Mouse (Mus musculus): ENCODE measurements around the gene Phf1. TPM values are rescaled to one million over a fixed set of nuclear protein-coding genes. Genes with fewer than 3 reads are reported as not detected.

The Phf1 gene
- 41.2 and 52.0 TPM in 2 replicates for polyA plus RNA-seq (2012; rRNA removed)

- no peak for TF ChIP-seq CTCF (conservative IDR thresholded peaks at IDR 0.05; ENCODE audit: insufficient read depth, insufficient read length, low read depth, low read length)
- TF ChIP-seq POLR2A (IDR thresholded peaks at IDR 0.05; ENCODE audit: low read depth, low read length): peak; percentile 75
- Histone ChIP-seq H3K27ac (ENCODE audit: insufficient read depth, low read depth, low read length) (peak within 1 kb of the TSS; percentile 73), H3K36me3 (ENCODE audit: control insufficient read depth, insufficient read depth, low read length) (no peaks in the 10 kb centered on the region), H3K4me1 (ENCODE audit: control insufficient read depth, insufficient read depth, low read length) (peaks cover 11% of the 10 kb centered on the region), H3K4me3 (ENCODE audit: insufficient read depth, low read depth, low read length) (peak within 1 kb of the TSS; percentile 79), H3K27me3 (replicated peaks; ENCODE audit: control insufficient read depth, insufficient read depth, low read length) (no peaks in the 10 kb centered on the region)
- peak; percentile 99 for DNase-seq
- under 1% methylated on average over 43 of the region's 43 CpGs for WGBS
Measured at GRCm38 (mm10) chr17:26932839-26933398, at the start of gene Phf1. Gene Phf1, plus strand, starts transcription at chr17:26933052.

GRCm38 (mm10) chr17:26883585-26883984 is 49.3 kb upstream of the Phf1 start:
- H3K27ac ChIP-seq (ENCODE audit: insufficient read depth, low read depth, low read length): no peak overlapping the region
- 89% methylated on average over 6 of the region's 6 CpGs for WGBS
- TF ChIP-seq CTCF (conservative IDR thresholded peaks at IDR 0.05; ENCODE audit: insufficient read depth, insufficient read length, low read depth, low read length) (no peak), POLR2A (IDR thresholded peaks at IDR 0.05; ENCODE audit: low read depth, low read length) (no peak)

GRCm38 (mm10) chr17:26884995-26885926 is 47.6 kb upstream of the Phf1 start:
- no peaks in the 10 kb centered on the region for H3K36me3 ChIP-seq (ENCODE audit: control insufficient read depth, insufficient read depth, low read length)
- peak overlapping the region; percentile 43 for H3K4me3 ChIP-seq (ENCODE audit: insufficient read depth, low read depth, low read length)
- peak; percentile 81 for DNase-seq
- H3K4me1 ChIP-seq (ENCODE audit: control insufficient read depth, insufficient read depth, low read length): 0 out of 2 replicates have a peak, but pooled peaks cover 3% of the 10 kb centered on the region
- no peak overlapping the region for H3K27ac ChIP-seq (ENCODE audit: insufficient read depth, low read depth, low read length)
- no peaks in the 10 kb centered on the region for H3K27me3 ChIP-seq (replicated peaks; ENCODE audit: control insufficient read depth, insufficient read depth, low read length)
- WGBS: 18% methylated on average over 25 of the region's 25 CpGs
- TF ChIP-seq POLR2A (IDR thresholded peaks at IDR 0.05; ENCODE audit: low read depth, low read length) (no peak), CTCF (conservative IDR thresholded peaks at IDR 0.05; ENCODE audit: insufficient read depth, insufficient read length, low read depth, low read length) (peak; percentile 64)

More at GRCm38 (mm10) chr17:26883585-26883984, 49.3 kb upstream of the Phf1 start:
- DNase-seq: no peak
- no peaks in the 10 kb centered on the region for H3K36me3 ChIP-seq (ENCODE audit: control insufficient read depth, insufficient read depth, low read length)
- H3K4me3 ChIP-seq (ENCODE audit: insufficient read depth, low read depth, low read length): no peak overlapping the region
- no peaks in the 10 kb centered on the region for H3K27me3 ChIP-seq (replicated peaks; ENCODE audit: control insufficient read depth, insufficient read depth, low read length)
- H3K4me1 ChIP-seq (ENCODE audit: control insufficient read depth, insufficient read depth, low read length): 0 out of 2 replicates have a peak, but pooled peaks cover 3% of the 10 kb centered on the region

GRCm38 (mm10) chr17:26886047-26886749 is 46.7 kb upstream of the Phf1 start:
- H3K36me3 ChIP-seq (ENCODE audit: control insufficient read depth, insufficient read depth, low read length): no peaks in the 10 kb centered on the region
- H3K27ac ChIP-seq (ENCODE audit: insufficient read depth, low read depth, low read length): no peak overlapping the region
- H3K4me1 ChIP-seq (ENCODE audit: control insufficient read depth, insufficient read depth, low read length): 0 out of 2 replicates have a peak, but pooled peaks cover 3% of the 10 kb centered on the region
- TF ChIP-seq POLR2A (IDR thresholded peaks at IDR 0.05; ENCODE audit: low read depth, low read length): no peak
- peak; percentile 96 for TF ChIP-seq CTCF (conservative IDR thresholded peaks at IDR 0.05; ENCODE audit: insufficient read depth, insufficient read length, low read depth, low read length)
- 8% methylated on average over 30 of the region's 30 CpGs for WGBS
- peak overlapping the region; percentile 40 for H3K4me3 ChIP-seq (ENCODE audit: insufficient read depth, low read depth, low read length)
- DNase-seq: peak; percentile 86
- no peaks in the 10 kb centered on the region for H3K27me3 ChIP-seq (replicated peaks; ENCODE audit: control insufficient read depth, insufficient read depth, low read length)

- 21% methylated on average over 3 of the region's 3 CpGs for WGBS
- no peak for TF ChIP-seq POLR2A (IDR thresholded peaks at IDR 0.05; ENCODE audit: low read depth, low read length)
Measured at GRCm38 (mm10) chr17:26887926-26888325, 44.9 kb upstream of the Phf1 start.

GRCm38 (mm10) chr17:26892635-26893375 is 40.0 kb upstream of the Phf1 start:
- H3K36me3 ChIP-seq (ENCODE audit: control insufficient read depth, insufficient read depth, low read length): no peaks in the 10 kb centered on the region
- no peak overlapping the region for H3K4me3 ChIP-seq (ENCODE audit: insufficient read depth, low read depth, low read length)
- peak; percentile 38 for DNase-seq
- WGBS: 43% methylated on average over 16 of the region's 16 CpGs
- TF ChIP-seq CTCF (conservative IDR thresholded peaks at IDR 0.05; ENCODE audit: insufficient read depth, insufficient read length, low read depth, low read length) (no peak), POLR2A (IDR thresholded peaks at IDR 0.05; ENCODE audit: low read depth, low read length) (no peak)
- H3K27ac ChIP-seq (ENCODE audit: insufficient read depth, low read depth, low read length): no peak overlapping the region
- no peaks in the 10 kb centered on the region for H3K4me1 ChIP-seq (ENCODE audit: control insufficient read depth, insufficient read depth, low read length)
- no peaks in the 10 kb centered on the region for H3K27me3 ChIP-seq (replicated peaks; ENCODE audit: control insufficient read depth, insufficient read depth, low read length)

More at GRCm38 (mm10) chr17:26887926-26888325, 44.9 kb upstream of the Phf1 start:
- no peak for DNase-seq
- Histone ChIP-seq H3K27me3 (replicated peaks; ENCODE audit: control insufficient read depth, insufficient read depth, low read length) (no peaks in the 10 kb centered on the region), H3K4me3 (ENCODE audit: insufficient read depth, low read depth, low read length) (no peak overlapping the region), H3K27ac (ENCODE audit: insufficient read depth, low read depth, low read length) (no peak overlapping the region), H3K36me3 (ENCODE audit: control insufficient read depth, insufficient read depth, low read length) (no peaks in the 10 kb centered on the region), H3K4me1 (ENCODE audit: control insufficient read depth, insufficient read depth, low read length) (0 out of 2 replicates have a peak, but pooled peaks cover 3% of the 10 kb centered on the region)

Data from kidney, adult 2 months (tissue).